Mouse (Mus musculus): ENCODE measurements at regions not wholly inside any gene's neighbourhood (a gene's known extent, or its start where the extent isn't known, plus 50 kb on each side); places are given as distances from the start of the nearest gene placed in this dataset.

- DNase-seq (ENCODE audit: low read depth, low spot score) = no peak
These were observed 182.5 kb downstream of the Enc1 start for GRCm38 (mm10) chr13:97423298-97423817.

DNA sequence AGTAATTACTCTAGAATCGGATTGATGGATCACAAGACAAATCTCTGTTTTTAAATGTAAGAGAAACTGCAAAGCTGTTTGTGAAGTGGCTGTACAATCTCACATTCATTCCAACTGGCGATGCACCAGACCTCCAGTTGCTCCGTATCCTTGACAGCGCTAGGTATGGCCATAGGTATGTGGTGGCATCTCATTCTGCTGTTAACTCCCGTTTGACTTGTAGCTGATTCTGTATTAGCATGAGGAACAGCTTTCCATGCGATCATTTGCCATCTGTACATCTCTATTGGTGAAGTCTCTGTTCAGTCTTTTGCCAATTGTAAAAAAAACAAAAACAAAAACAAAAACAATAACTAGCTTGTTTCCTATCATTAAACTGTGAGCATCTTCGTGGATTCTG, 182.0 kb downstream of the Enc1 start:
- no peak for DNase-seq (ENCODE audit: low read depth, low spot score)

GRCm38 (mm10) chr13:97421831-97422230, 180.9 kb downstream of the Enc1 start:
- no peak for DNase-seq (ENCODE audit: low read depth, low spot score)

- no peak for DNase-seq (ENCODE audit: low read depth, low spot score)
These were observed 179.9 kb downstream of the Enc1 start for GRCm38 (mm10) chr13:97420773-97421172.

- DNase-seq (ENCODE audit: low read depth, low spot score) = no peak
These were observed 178.2 kb downstream of the Enc1 start for GRCm38 (mm10) chr13:97419100-97419499.

DNA sequence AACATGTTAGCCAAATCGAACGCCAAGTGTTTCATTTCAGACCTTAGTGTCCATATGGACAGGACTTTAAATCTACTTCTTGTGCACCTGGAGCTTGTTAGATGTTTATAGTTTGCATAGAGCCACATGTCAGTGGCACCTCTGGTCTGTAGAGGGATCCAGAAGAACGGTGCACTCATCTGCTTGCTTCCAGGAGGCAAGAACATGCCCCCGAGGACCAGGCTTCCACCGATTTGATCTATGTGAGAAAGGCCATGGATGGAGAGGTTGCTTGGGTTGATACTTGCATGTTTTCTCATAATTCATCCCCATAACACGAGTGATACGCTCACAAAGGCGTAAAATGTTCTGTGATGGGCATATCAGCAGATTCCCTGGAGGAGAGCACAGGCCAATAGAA, 177.8 kb downstream of the Enc1 start:
- no peak for DNase-seq (ENCODE audit: low read depth, low spot score)

GRCm38 (mm10) chr13:97418081-97418480, 177.2 kb downstream of the Enc1 start:
- DNase-seq (ENCODE audit: low read depth, low spot score) = no peak

GRCm38 (mm10) chr13:97415927-97416709, 175.2 kb downstream of the Enc1 start:
- no peak for DNase-seq (ENCODE audit: low read depth, low spot score)

DNA sequence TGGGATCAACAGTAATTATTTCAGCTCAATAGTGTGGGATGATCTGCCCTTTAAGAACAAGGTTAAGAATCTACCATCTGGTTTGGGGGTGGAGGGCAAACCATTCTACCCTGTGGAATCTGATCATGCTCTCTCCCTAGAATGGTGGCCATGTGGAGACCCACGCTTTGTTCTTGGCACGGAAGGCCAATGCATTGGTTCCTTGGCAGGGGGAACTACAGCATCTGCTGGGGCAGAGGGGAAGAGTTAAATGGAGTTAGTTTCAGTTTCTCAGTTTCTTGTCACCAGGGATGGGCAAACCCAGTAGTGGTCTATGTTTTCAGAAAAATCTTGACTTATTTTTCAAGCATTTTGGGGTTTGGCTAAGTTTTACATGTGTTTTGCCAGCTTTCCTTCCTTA, 174.5 kb downstream of the Enc1 start:
- no peak for DNase-seq (ENCODE audit: low read depth, low spot score)

- DNase-seq (ENCODE audit: low read depth, low spot score) = no peak
These were observed 171.2 kb downstream of the Enc1 start for GRCm38 (mm10) chr13:97412151-97412550.

- DNase-seq (ENCODE audit: low read depth, low spot score) = no peak
These were observed 169.8 kb downstream of the Enc1 start for GRCm38 (mm10) chr13:97410550-97411201.

DNA sequence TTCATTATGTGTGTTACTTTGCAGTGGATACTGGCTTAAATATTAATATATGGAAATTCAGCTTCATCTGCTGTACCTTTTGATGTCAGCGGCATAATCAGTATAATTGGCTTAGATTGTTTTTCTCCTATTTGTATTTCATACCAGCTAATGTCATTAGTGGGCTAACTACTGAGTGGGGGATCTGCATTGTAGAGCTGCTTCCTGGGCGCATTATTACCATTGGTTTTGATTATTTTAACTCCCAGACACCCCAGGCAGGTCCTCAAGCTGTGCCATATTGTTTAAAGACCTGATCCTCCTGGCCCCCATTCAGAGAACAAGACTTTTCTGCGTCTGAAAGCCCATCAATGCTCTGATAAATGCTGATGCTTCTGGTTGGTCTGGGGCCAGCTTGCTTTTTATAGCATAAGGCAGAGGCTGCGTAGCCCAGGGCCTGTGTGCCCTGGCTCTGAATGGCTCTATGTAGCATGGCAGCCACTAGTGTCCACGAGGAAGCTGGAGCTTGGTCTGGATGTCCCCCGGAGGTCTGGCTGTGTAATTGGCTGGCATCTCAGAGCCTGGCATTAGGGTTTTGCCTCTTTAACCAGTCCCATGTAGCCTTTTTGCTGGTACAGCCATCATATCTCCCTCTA, 169.1 kb downstream of the Enc1 start:
- DNase-seq (ENCODE audit: low read depth, low spot score) = no peak

GRCm38 (mm10) chr13:97409291-97409780, 168.4 kb downstream of the Enc1 start:
- no peak for DNase-seq (ENCODE audit: low read depth, low spot score)

GRCm38 (mm10) chr13:97408414-97409290, 167.7 kb downstream of the Enc1 start:
- no peak for DNase-seq (ENCODE audit: low read depth, low spot score)

GRCm38 (mm10) chr13:97407773-97408172, 166.9 kb downstream of the Enc1 start:
- no peak for DNase-seq (ENCODE audit: low read depth, low spot score)

DNA sequence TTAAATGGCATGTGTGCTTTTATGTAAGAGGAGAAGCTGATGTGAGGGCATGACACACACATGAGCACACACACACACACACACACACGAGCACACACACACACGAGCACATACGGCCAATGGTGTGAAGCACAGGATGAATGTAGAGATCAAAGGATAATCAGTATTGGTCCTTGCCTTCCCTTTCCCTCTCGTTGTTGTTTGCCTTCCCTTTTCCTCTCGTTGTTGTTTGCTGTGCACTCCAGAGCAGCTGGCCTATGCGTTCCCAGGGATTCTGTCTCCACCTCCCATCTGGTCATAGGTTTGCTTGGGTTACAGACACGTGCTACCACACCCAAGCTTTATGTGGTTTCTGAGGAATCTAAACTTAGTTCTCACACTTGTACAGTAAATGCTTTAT, 165.8 kb downstream of the Enc1 start:
- no peak for DNase-seq (ENCODE audit: low read depth, low spot score)

DNA sequence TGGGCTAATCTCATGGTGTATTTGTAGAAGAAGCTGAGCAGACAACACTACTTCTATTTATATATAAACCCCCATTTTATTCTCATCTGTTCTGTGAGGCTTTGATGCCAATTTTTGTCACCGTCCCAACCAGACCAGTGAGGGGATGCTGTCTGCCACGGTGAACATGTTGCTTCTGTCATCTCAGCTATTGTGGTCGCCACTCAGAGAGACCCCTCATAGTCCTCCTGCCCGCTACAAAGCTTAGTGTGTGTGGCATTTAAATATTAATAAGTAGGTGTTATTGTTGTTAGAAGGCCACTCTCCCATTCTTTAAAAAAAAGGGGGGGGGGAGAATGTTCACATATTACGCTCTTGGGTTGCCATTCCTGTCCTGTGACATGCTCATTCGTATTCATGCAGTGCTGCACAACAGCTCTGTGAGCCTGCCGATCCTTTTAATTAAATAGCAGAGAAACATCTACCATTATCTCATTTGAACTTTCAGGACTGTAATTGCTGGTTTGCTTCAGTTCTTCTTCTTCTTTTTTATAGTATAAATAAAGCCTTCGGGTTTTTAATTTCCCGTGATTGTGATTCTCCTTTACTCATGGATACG, 161.4 kb downstream of the Enc1 start:
- no peak for DNase-seq (ENCODE audit: low read depth, low spot score)

- DNase-seq (ENCODE audit: low read depth, low spot score) = no peak
These were observed 160.7 kb downstream of the Enc1 start for GRCm38 (mm10) chr13:97401620-97402019.

DNA sequence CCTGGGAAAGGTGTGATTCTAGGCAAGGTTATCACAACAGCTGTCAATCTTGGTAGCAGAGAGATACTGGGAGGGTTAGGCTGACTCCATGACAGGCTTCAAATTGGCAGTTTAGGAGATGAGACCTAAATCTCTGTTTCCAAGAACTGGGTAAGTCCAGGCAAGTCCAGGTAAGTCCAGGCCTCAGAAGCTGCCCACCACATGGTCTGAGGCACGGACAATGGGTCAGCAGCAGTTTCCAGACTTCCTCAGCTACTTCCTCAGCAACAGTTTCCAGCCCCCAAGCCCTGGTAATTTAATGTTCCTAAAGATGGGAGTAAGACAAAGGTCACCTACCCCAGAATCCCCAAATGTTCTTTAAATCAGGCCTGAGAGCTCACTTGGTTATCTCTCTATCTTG, 157.1 kb downstream of the Enc1 start:
- DNase-seq (ENCODE audit: low read depth, low spot score) = no peak

DNA sequence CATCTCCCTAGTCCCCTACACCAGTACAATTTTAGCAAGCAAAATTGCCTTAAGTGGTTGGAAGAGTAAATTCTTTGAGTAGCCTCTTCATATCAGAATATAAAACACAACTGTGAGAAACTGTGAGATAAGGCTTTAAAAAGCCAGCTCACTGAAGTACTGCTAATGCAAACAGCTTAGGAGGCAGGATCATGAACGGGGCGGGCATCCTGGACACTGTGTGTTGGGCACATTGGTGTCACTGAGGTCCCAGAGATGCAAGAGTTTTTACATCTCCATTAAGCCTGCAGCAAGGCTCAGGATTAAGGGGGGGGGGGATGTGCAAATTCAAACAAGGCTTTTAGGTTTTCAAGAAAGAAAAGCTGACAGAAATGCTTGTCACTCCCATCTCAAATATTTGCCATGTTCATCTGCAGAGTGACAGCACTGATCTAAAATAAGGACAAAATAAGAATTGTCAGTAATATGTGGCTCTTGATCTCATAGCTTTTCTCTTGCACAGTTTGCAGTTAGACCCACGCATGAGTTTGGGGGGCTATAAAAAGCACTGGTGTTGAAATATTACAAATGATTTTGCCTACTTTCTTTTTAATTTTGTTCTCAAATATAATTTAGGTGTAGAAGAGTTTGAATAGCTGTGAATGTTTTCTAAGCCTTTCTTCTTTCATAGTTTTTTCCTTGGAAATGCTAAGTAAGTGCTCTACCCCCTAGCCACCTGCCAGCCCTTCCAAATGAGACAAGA, 156.2 kb downstream of the Enc1 start:
- no peak for DNase-seq (ENCODE audit: low read depth, low spot score)

All from embryo, embryonic 11.5 days (tissue).